Mouse (Mus musculus) thymus, adult 2 months (tissue): ENCODE results near the gene Smarca2. TPM values are rescaled to one million over a fixed set of nuclear protein-coding genes. Genes with fewer than 3 reads are reported as not detected.

Experiments
- DNase-seq: peaks from one replicate; pipeline ENCODE4 v3.0.0; 2021
- H3K27ac ChIP-seq: fragments of 200-500 bp; 2 replicates; pipeline ENCODE4 v1.5.1; 2012; ENCODE audit warnings: low read length, control low read depth; ENCODE audit not compliant: control insufficient read depth, insufficient read depth
- H3K27me3 ChIP-seq: fragments of 200-500 bp; 2 replicates; pipeline ENCODE4 v1.6.1; 2012; ENCODE audit warnings: mild to moderate bottlenecking, low read length, moderate library complexity, mixed read lengths; ENCODE audit not compliant: control insufficient read depth, insufficient read depth
- H3K36me3 ChIP-seq: fragments of 200-500 bp; 2 replicates; pipeline ENCODE4 v1.6.1; 2012; ENCODE audit warnings: mild to moderate bottlenecking, low read length, moderate library complexity; ENCODE audit not compliant: control insufficient read depth, insufficient read depth
- H3K4me1 ChIP-seq: fragments of 200-500 bp; replicated peaks from 2 replicates; pipeline ENCODE4 v1.6.1; 2012; ENCODE audit warnings: low read length; ENCODE audit not compliant: control insufficient read depth, insufficient read depth
- H3K4me3 ChIP-seq: fragments of 200-500 bp; 2 replicates; pipeline ENCODE4 v1.5.1; 2012; ENCODE audit warnings: mild to moderate bottlenecking, low read length, control low read depth, moderate library complexity; ENCODE audit not compliant: control insufficient read depth, insufficient read depth
- CTCF ChIP-seq: fragments of 200-500 bp; IDR thresholded peaks from 2 replicates; pipeline ENCODE4 v1.5.1; 2012; ENCODE audit warnings: mild to moderate bottlenecking, control low read depth, low read length, moderate library complexity, borderline replicate concordance; ENCODE audit not compliant: control insufficient read depth, poor library complexity, insufficient read depth; ENCODE audit errors: extremely low read depth
- POLR2A ChIP-seq: fragments of 200-500 bp; IDR thresholded peaks from 2 replicates; pipeline ENCODE4 v1.6.1; 2012; ENCODE audit warnings: mild to moderate bottlenecking, low read length, control low read depth, moderate library complexity; ENCODE audit not compliant: control insufficient read depth, poor library complexity, insufficient read depth; ENCODE audit errors: extremely low read depth
- WGBS: fragments of 180-500 bp; shearing (Covaris S2); methylation state at CpG from one replicate; pipeline ENCODE4 v1.1.7; 2018; 5-methylcytosine and 5-hydroxymethylcytosine counted together
- polyA plus RNA-seq: library from polyadenylated mRNA; depleted of rRNA; stranded (reverse); fragments of >200 nt; gene quantifications from 2 replicates; pipeline ENCODE4 v1.2.3, GENCODE M21; 2012

Gene Smarca2
- polyA plus RNA-seq, 1 experiment = 38.9 TPM

GRCm38 (mm10) chr19:26754016-26754794, 149.4 kb downstream of the Smarca2 start:
- WGBS = 44% methylated on average over 10 of the region's 10 CpGs
- no peak for TF ChIP-seq POLR2A
- no peak for TF ChIP-seq CTCF

GRCm38 (mm10) chr19:26755991-26756390, 151.1 kb downstream of the Smarca2 start:
- no peak for DNase-seq
- H3K27me3 ChIP-seq = no peaks in the 10 kb centered on the region
- no peak for TF ChIP-seq POLR2A
- no peaks in the 10 kb centered on the region for H3K36me3 ChIP-seq
- H3K4me3 ChIP-seq = no peak overlapping the region
- H3K27ac ChIP-seq = no peak overlapping the region
- WGBS = 95% methylated on average over 6 of the region's 6 CpGs
- H3K4me1 ChIP-seq = peaks cover 19% of the 10 kb centered on the region

More at GRCm38 (mm10) chr19:26754016-26754794, 149.4 kb downstream of the Smarca2 start:
- Histone ChIP-seq H3K36me3 (no peaks in the 10 kb centered on the region), H3K4me1 (peaks cover 19% of the 10 kb centered on the region), H3K27ac (no peak overlapping the region; the same call in 1 of the 2 replicates), H3K4me3 (no peak overlapping the region), H3K27me3 (no peaks in the 10 kb centered on the region)
- no peak for DNase-seq

DNA sequence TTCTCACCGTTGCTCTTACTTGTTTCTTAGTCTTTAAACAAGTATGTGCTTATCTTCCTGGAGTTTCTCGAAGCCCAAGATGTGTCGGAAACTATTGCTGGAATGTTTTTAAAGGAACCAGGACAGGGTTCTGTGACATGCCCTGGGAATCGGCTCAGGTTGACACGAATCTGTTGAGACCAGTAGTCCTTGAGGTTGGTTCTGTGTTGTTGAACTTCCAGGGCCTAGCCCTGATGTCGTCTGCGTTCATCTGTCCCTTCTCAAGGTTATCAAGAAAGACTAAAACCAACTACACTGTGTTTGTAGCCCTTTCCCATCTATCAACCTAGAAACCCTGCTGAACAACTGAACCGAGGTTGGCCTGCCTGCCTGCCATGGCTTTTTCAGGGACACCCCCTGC, 151.5 kb downstream of the Smarca2 start:
- no peak for DNase-seq
- Histone ChIP-seq H3K27me3 (no peaks in the 10 kb centered on the region), H3K4me1 (peaks cover 19% of the 10 kb centered on the region), H3K4me3 (no peak overlapping the region), H3K36me3 (no peaks in the 10 kb centered on the region), H3K27ac (no peak overlapping the region)
- WGBS = 94% methylated on average over 8 of the region's 8 CpGs
- TF ChIP-seq CTCF (no peak), POLR2A (no peak)

- WGBS = 59% methylated on average over 8 of the region's 8 CpGs
- Histone ChIP-seq H3K4me3 (no peak overlapping the region), H3K27me3 (no peaks in the 10 kb centered on the region), H3K27ac (no peak overlapping the region), H3K36me3 (no peaks in the 10 kb centered on the region), H3K4me1 (peaks cover 13% of the 10 kb centered on the region)
- TF ChIP-seq POLR2A = no peak
- DNase-seq = no peak
These were observed 153.3 kb downstream of the Smarca2 start for GRCm38 (mm10) chr19:26758156-26758555.

GRCm38 (mm10) chr19:26758620-26759019, 153.8 kb downstream of the Smarca2 start:
- no peak for TF ChIP-seq POLR2A
- TF ChIP-seq CTCF = no peak
- H3K4me1 ChIP-seq = peaks cover 9% of the 10 kb centered on the region
- WGBS = 55% methylated on average over 7 of the region's 7 CpGs
- no peak for DNase-seq
- no peaks in the 10 kb centered on the region for H3K36me3 ChIP-seq
- no peak overlapping the region for H3K27ac ChIP-seq
- no peak overlapping the region for H3K4me3 ChIP-seq
- no peaks in the 10 kb centered on the region for H3K27me3 ChIP-seq

DNA sequence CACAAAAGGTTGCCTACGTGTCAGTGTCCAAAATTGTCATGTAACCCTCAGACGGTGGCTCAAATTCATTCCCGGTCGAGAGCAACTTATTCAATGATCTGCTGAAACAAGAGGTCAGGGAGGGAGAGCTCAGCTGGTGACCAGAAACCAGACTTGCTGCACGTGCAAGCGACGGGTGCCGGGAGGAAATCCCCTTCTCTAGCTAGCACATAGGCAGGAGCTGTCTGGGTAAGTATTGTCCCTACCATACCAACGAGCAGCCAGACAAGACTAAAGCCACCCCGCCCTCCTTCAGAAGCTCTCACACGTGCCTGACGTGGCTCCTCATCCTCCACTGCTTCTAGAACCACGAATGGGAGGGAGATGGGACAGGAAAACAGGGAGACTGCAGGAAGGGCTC, 154.4 kb downstream of the Smarca2 start:
- no peak for TF ChIP-seq POLR2A
- TF ChIP-seq CTCF = no peak
- Histone ChIP-seq H3K36me3 (no peaks in the 10 kb centered on the region), H3K27ac (no peak overlapping the region), H3K4me3 (no peak overlapping the region), H3K27me3 (no peaks in the 10 kb centered on the region), H3K4me1 (peaks cover 3% of the 10 kb centered on the region)
- 94% methylated on average over 13 of the region's 13 CpGs for WGBS
- no peak for DNase-seq

GRCm38 (mm10) chr19:26761257-26761656, 156.4 kb downstream of the Smarca2 start:
- Histone ChIP-seq H3K4me3 (no peak overlapping the region), H3K27ac (no peak overlapping the region), H3K27me3 (no peaks in the 10 kb centered on the region), H3K4me1 (0 out of 2 replicates have a peak, but pooled peaks cover 2% of the 10 kb centered on the region), H3K36me3 (no peaks in the 10 kb centered on the region)
- TF ChIP-seq POLR2A = no peak
- TF ChIP-seq CTCF = no peak
- DNase-seq = no peak
